Mouse (Mus musculus): ENCODE data around the gene Fermt2. TPM values are rescaled to one million over a fixed set of nuclear protein-coding genes. Genes with fewer than 3 reads are reported as not detected.
"Not testable (repeated sequence)": the region's sequence is repeated elsewhere in the genome, so short reads cannot be mapped to it uniquely, and the experiment has no call there.

The Fermt2 gene
- total RNA-seq, 2 experiments from 2014 or later = 214 to 243 TPM

GRCm38 (mm10) chr14:45506165-45506564 is 23.8 kb downstream of the Fermt2 start:
- TF ChIP-seq CTCF (IDR thresholded peaks at IDR 0.05) = no peak
- no peak overlapping the region for H3K4me3 ChIP-seq
- DNase-seq = no peak
- intact Hi-C loops (cut with DNase I) = no loop called here
- H3K27ac ChIP-seq = peak overlapping the region; percentile 82

- intact Hi-C loops (cut with DNase I) = no loop called here
- Histone ChIP-seq H3K4me3 (peak overlapping the region; percentile 5), H3K27ac (peak overlapping the region; percentile 82)
- DNase-seq = no peak
- TF ChIP-seq CTCF (IDR thresholded peaks at IDR 0.05) = no peak
Observed at GRCm38 (mm10) chr14:45504422-45505113, 25.4 kb downstream of the Fermt2 start.

- peak overlapping the region; percentile 82 for H3K27ac ChIP-seq
Observed at GRCm38 (mm10) chr14:45503934-45504333, 26.0 kb downstream of the Fermt2 start.

GRCm38 (mm10) chr14:45500052-45500451 is 29.9 kb downstream of the Fermt2 start:
- Histone ChIP-seq H3K27ac (no peak overlapping the region; the same call in 1 of the 2 replicates), H3K4me3 (no peak overlapping the region)
- no peak for TF ChIP-seq CTCF (IDR thresholded peaks at IDR 0.05)
- intact Hi-C loops (cut with DNase I) = no loop called here
- DNase-seq = no peak

More at GRCm38 (mm10) chr14:45503934-45504333, 26.0 kb downstream of the Fermt2 start:
- intact Hi-C loops (cut with DNase I) = no loop called here
- DNase-seq = no peak
- no peak overlapping the region for H3K4me3 ChIP-seq
- no peak for TF ChIP-seq CTCF (IDR thresholded peaks at IDR 0.05)

GRCm38 (mm10) chr14:45497116-45497515 is 32.8 kb downstream of the Fermt2 start:
- no peak for TF ChIP-seq CTCF (IDR thresholded peaks at IDR 0.05)
- Histone ChIP-seq H3K27ac (no peak overlapping the region), H3K4me3 (no peak overlapping the region)
- no peak for DNase-seq
- intact Hi-C loops (cut with DNase I) = no loop called here

- DNase-seq; H3K4me3 ChIP-seq; intact Hi-C loops (cut with DNase I); H3K27ac ChIP-seq: not testable (repeated sequence)
Observed at GRCm38 (mm10) chr14:45495810-45496209, 34.1 kb downstream of the Fermt2 start.

GRCm38 (mm10) chr14:45493891-45494290 is 36.0 kb downstream of the Fermt2 start:
- no peak for DNase-seq
- TF ChIP-seq CTCF (IDR thresholded peaks at IDR 0.05) = no peak
- Histone ChIP-seq H3K27ac (no peak overlapping the region), H3K4me3 (no peak overlapping the region)
- intact Hi-C loops (cut with DNase I) = loop anchor here (5.0 kb wide), 1 partner anchor 57 kb away; no protein-coding TSS in a partner anchor

GRCm38 (mm10) chr14:45492668-45493067 is 37.2 kb downstream of the Fermt2 start:
- peak; percentile 48 for TF ChIP-seq CTCF (IDR thresholded peaks at IDR 0.05)
- Histone ChIP-seq H3K27ac (peak overlapping the region; percentile 77), H3K4me3 (no peak overlapping the region)
- intact Hi-C loops (cut with DNase I) = loop anchor here (5.0 kb wide), 1 partner anchor 55 kb away; no protein-coding TSS in a partner anchor
- no peak for DNase-seq

- TF ChIP-seq CTCF (IDR thresholded peaks at IDR 0.05) = no peak
- H3K27ac ChIP-seq = peak overlapping the region; percentile 77
- no peak overlapping the region for H3K4me3 ChIP-seq
- intact Hi-C loops (cut with DNase I) = loop anchor here (5.0 kb wide), 1 partner anchor 55 kb away; no protein-coding TSS in a partner anchor
- no peak for DNase-seq
Observed at GRCm38 (mm10) chr14:45492038-45492437, 37.9 kb downstream of the Fermt2 start.

GRCm38 (mm10) chr14:45487201-45487600 is 42.7 kb downstream of the Fermt2 start:
- not testable (repeated sequence) for DNase-seq, H3K4me3 ChIP-seq
- peak overlapping the region; percentile 56 for H3K27ac ChIP-seq
- intact Hi-C loops (cut with DNase I) = loop anchor here (5.0 kb wide), 1 partner anchor 40 kb away; no protein-coding TSS in a partner anchor

GRCm38 (mm10) chr14:45483361-45483760 is 46.6 kb downstream of the Fermt2 start:
- H3K27ac ChIP-seq; DNase-seq; intact Hi-C loops (cut with DNase I); H3K4me3 ChIP-seq: not testable (repeated sequence)

- DNase-seq = peak; percentile 42
- intact Hi-C loops (cut with DNase I) = no loop called here
- no peak for TF ChIP-seq CTCF (IDR thresholded peaks at IDR 0.05)
- Histone ChIP-seq H3K27ac (peak overlapping the region; percentile 84), H3K4me3 (no peak overlapping the region; the same call in none of the 2 replicates)
Observed at GRCm38 (mm10) chr14:45478977-45479806, 50.7 kb downstream of the Fermt2 start.

- peak overlapping the region; percentile 84 for H3K27ac ChIP-seq
- intact Hi-C loops (cut with DNase I) = no loop called here
- H3K4me3 ChIP-seq = no peak overlapping the region
- DNase-seq = no peak
- TF ChIP-seq CTCF (IDR thresholded peaks at IDR 0.05) = no peak
Observed at GRCm38 (mm10) chr14:45478515-45478914, 51.4 kb downstream of the Fermt2 start.
